Mouse (Mus musculus): ENCODE data around the gene Clcn1.

Gene Clcn1

GRCm38 (mm10) chr6:42350968-42351775 is 64.7 kb downstream of the Clcn1 start:
- no peak for DNase-seq

- peak in 1 of 2 experiments; percentile 30 for DNase-seq
Measured at GRCm38 (mm10) chr6:42351776-42352485, 65.4 kb downstream of the Clcn1 start.

GRCm38 (mm10) chr6:42352486-42352846 is 66.0 kb downstream of the Clcn1 start:
- no peak for DNase-seq

GRCm38 (mm10) chr6:42353180-42353579 is 66.7 kb downstream of the Clcn1 start:
- DNase-seq, result peak; percentile 37 to 47

- DNase-seq, result no peak
Measured at GRCm38 (mm10) chr6:42354076-42355019, 67.9 kb downstream of the Clcn1 start.

GRCm38 (mm10) chr6:42355366-42355765 is 68.9 kb downstream of the Clcn1 start:
- no peak for DNase-seq

- no peak for DNase-seq
Measured at GRCm38 (mm10) chr6:42355794-42356600, 69.5 kb downstream of the Clcn1 start.

- no peak for DNase-seq
Measured at GRCm38 (mm10) chr6:42356913-42357312, 70.4 kb downstream of the Clcn1 start.

- no peak for DNase-seq
Measured at GRCm38 (mm10) chr6:42357901-42358300, 71.4 kb downstream of the Clcn1 start.

GRCm38 (mm10) chr6:42358901-42359300 is 72.4 kb downstream of the Clcn1 start:
- no peak for DNase-seq

GRCm38 (mm10) chr6:42359364-42360147 is 73.1 kb downstream of the Clcn1 start:
- no peak for DNase-seq

GRCm38 (mm10) chr6:42360231-42360840 is 73.9 kb downstream of the Clcn1 start:
- DNase-seq, result no peak

GRCm38 (mm10) chr6:42361041-42361895 is 74.8 kb downstream of the Clcn1 start:
- DNase-seq, result no peak

GRCm38 (mm10) chr6:42362074-42362473 is 75.6 kb downstream of the Clcn1 start:
- no peak for DNase-seq

- DNase-seq, result no peak
Measured at GRCm38 (mm10) chr6:42362497-42362896, 76.0 kb downstream of the Clcn1 start.

GRCm38 (mm10) chr6:42362974-42363373 is 76.5 kb downstream of the Clcn1 start:
- DNase-seq, result no peak

GRCm38 (mm10) chr6:42364066-42364465 is 77.6 kb downstream of the Clcn1 start:
- no peak for DNase-seq

GRCm38 (mm10) chr6:42364607-42365006 is 78.1 kb downstream of the Clcn1 start:
- no peak for DNase-seq

GRCm38 (mm10) chr6:42365215-42365614 is 78.7 kb downstream of the Clcn1 start:
- DNase-seq, result no peak

Data from B cell, adult 2 months (primary cell).